Mouse (Mus musculus): Measurements from ENCODE around the gene Zbtb44. TPM values are rescaled to one million over a fixed set of nuclear protein-coding genes. Genes with fewer than 3 reads are reported as not detected.

Zbtb44 gene
- polyA plus RNA-seq, 1 experiment = 9.3 TPM

DNA sequence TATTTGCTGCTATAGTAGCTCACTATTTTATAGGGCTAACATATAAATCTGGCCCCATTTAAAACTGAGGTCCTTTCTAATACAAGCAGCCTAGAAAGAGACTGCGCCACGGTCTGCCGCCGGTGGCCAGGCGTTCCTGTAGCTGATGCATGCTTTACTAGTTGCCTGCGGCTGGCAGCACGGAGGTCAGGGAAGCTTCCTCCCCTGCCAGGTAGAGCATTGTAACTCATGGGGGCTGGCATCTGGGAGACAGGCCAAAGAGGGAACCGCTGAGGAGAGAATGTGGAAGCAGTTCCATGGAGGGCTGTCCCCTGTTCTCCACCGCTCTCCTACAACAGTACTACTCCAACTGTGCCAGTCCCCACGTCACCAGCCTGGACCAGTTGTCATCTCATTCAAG, 44.4 kb downstream of the Zbtb44 start:
- TF ChIP-seq POLR2A (IDR thresholded peaks at IDR 0.05; ENCODE audit: borderline replicate concordance, control insufficient read depth, low read depth, low read length) = no peak
- TF ChIP-seq CTCF (IDR thresholded peaks at IDR 0.05; ENCODE audit: control insufficient read depth, insufficient read depth, low read length) = no peak
- H3K4me3 ChIP-seq (replicated peaks; ENCODE audit: control insufficient read depth, low read depth, low read length) = no peak overlapping the region
- H3K4me1 ChIP-seq (ENCODE audit: control insufficient read depth, insufficient read depth, low read length) = no peaks in the 10 kb centered on the region
- WGBS = 91% methylated on average over 10 of the region's 10 CpGs
- no peak overlapping the region for H3K27ac ChIP-seq (ENCODE audit: control insufficient read depth, insufficient read depth, low read depth, low read length, poor library complexity)

GRCm38 (mm10) chr9:31080726-31081125, 50.3 kb downstream of the Zbtb44 start:
- no peaks in the 10 kb centered on the region for H3K4me1 ChIP-seq (ENCODE audit: control insufficient read depth, insufficient read depth, low read length)
- no peak overlapping the region for H3K4me3 ChIP-seq (replicated peaks; ENCODE audit: control insufficient read depth, low read depth, low read length)
- WGBS = 75% methylated on average over 6 of the region's 6 CpGs
- no peak for TF ChIP-seq CTCF (IDR thresholded peaks at IDR 0.05; ENCODE audit: control insufficient read depth, insufficient read depth, low read length)
- TF ChIP-seq POLR2A (IDR thresholded peaks at IDR 0.05; ENCODE audit: borderline replicate concordance, control insufficient read depth, low read depth, low read length) = no peak
- no peak overlapping the region for H3K27ac ChIP-seq (ENCODE audit: control insufficient read depth, insufficient read depth, low read depth, low read length, poor library complexity)

GRCm38 (mm10) chr9:31082054-31082666, 51.7 kb downstream of the Zbtb44 start:
- Histone ChIP-seq H3K4me3 (replicated peaks; ENCODE audit: control insufficient read depth, low read depth, low read length) (no peak overlapping the region), H3K4me1 (ENCODE audit: control insufficient read depth, insufficient read depth, low read length) (no peaks in the 10 kb centered on the region), H3K27ac (ENCODE audit: control insufficient read depth, insufficient read depth, low read depth, low read length, poor library complexity) (no peak overlapping the region)
- TF ChIP-seq CTCF (IDR thresholded peaks at IDR 0.05; ENCODE audit: control insufficient read depth, insufficient read depth, low read length) (peak; percentile 86), POLR2A (IDR thresholded peaks at IDR 0.05; ENCODE audit: borderline replicate concordance, control insufficient read depth, low read depth, low read length) (no peak)
- WGBS = 16% methylated on average over 15 of the region's 15 CpGs

- Histone ChIP-seq H3K27ac (ENCODE audit: control insufficient read depth, insufficient read depth, low read depth, low read length, poor library complexity) (no peak overlapping the region), H3K4me3 (replicated peaks; ENCODE audit: control insufficient read depth, low read depth, low read length) (no peak overlapping the region), H3K4me1 (ENCODE audit: control insufficient read depth, insufficient read depth, low read length) (no peaks in the 10 kb centered on the region)
- TF ChIP-seq POLR2A (IDR thresholded peaks at IDR 0.05; ENCODE audit: borderline replicate concordance, control insufficient read depth, low read depth, low read length) (no peak), CTCF (IDR thresholded peaks at IDR 0.05; ENCODE audit: control insufficient read depth, insufficient read depth, low read length) (no peak)
- 73% methylated on average over 6 of the region's 6 CpGs for WGBS
Observed at GRCm38 (mm10) chr9:31082771-31083170, 52.3 kb downstream of the Zbtb44 start.

DNA sequence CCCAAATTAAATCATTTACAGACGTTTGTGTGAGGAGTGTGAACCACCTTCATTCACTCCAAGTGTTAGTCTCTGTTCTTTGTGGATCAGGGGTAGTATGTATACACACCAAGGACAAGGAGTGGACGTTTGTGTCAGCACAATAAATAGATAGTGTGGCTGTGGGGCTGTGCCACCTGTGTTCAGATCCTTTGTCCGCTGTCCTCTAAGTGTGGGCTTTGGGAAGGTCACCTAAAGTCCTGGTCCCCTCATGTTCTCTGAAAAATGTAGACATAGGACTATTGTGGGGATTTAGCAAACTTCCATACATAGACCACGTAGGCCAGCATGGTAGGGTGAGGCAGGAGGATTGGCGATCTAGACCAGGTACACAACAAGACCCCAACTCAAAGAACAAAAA, 55.1 kb downstream of the Zbtb44 start:
- Histone ChIP-seq H3K4me3 (replicated peaks; ENCODE audit: control insufficient read depth, low read depth, low read length) (no peak overlapping the region), H3K27ac (ENCODE audit: control insufficient read depth, insufficient read depth, low read depth, low read length, poor library complexity) (no peak overlapping the region), H3K4me1 (ENCODE audit: control insufficient read depth, insufficient read depth, low read length) (no peaks in the 10 kb centered on the region)
- TF ChIP-seq POLR2A (IDR thresholded peaks at IDR 0.05; ENCODE audit: borderline replicate concordance, control insufficient read depth, low read depth, low read length) = no peak
- no peak for TF ChIP-seq CTCF (IDR thresholded peaks at IDR 0.05; ENCODE audit: control insufficient read depth, insufficient read depth, low read length)
- WGBS = 58% methylated on average over 5 of the region's 5 CpGs

DNA sequence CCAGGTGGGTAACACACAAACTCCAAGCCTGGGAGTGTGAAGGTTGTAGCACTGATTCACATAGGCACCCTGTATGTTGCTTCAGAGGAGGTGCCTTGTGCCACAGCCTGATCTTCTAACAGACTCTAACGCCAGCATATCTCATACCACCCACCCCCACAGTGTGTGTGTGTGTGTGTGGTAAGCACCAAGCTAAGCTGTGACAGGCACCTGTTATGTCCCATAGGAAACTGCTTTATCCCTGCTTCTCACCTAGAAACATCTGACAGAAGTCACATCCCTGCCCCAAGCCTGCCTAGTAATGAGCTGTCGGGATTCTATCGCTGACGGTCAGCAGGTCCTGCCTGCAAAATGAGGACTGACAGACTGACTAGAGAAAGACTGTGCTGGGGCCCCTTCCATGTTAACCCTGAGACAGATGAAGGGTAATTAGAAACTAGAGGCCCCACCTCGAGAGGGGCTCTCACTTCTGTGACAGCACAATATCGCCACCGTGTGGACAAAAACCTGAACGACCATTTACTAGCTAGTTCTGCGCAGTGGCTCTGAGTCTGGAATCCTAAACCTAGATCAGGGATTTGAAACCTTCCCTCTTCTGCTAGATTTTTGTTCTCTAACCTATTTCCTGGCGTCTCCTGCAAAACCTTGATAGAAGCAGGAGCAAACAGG, 55.8 kb downstream of the Zbtb44 start:
- H3K4me3 ChIP-seq (replicated peaks; ENCODE audit: control insufficient read depth, low read depth, low read length) = no peak overlapping the region
- WGBS = 27% methylated on average over 10 of the region's 10 CpGs
- no peak overlapping the region for H3K27ac ChIP-seq (ENCODE audit: control insufficient read depth, insufficient read depth, low read depth, low read length, poor library complexity)
- TF ChIP-seq POLR2A (IDR thresholded peaks at IDR 0.05; ENCODE audit: borderline replicate concordance, control insufficient read depth, low read depth, low read length) (no peak), CTCF (IDR thresholded peaks at IDR 0.05; ENCODE audit: control insufficient read depth, insufficient read depth, low read length) (peak; percentile 58)
- no peaks in the 10 kb centered on the region for H3K4me1 ChIP-seq (ENCODE audit: control insufficient read depth, insufficient read depth, low read length)

GRCm38 (mm10) chr9:31086754-31087145, 56.3 kb downstream of the Zbtb44 start:
- Histone ChIP-seq H3K4me1 (ENCODE audit: control insufficient read depth, insufficient read depth, low read length) (no peaks in the 10 kb centered on the region), H3K4me3 (replicated peaks; ENCODE audit: control insufficient read depth, low read depth, low read length) (no peak overlapping the region), H3K27ac (ENCODE audit: control insufficient read depth, insufficient read depth, low read depth, low read length, poor library complexity) (no peak overlapping the region)
- WGBS = 79% methylated on average over 7 of the region's 7 CpGs
- TF ChIP-seq POLR2A (IDR thresholded peaks at IDR 0.05; ENCODE audit: borderline replicate concordance, control insufficient read depth, low read depth, low read length) = no peak
- TF ChIP-seq CTCF (IDR thresholded peaks at IDR 0.05; ENCODE audit: control insufficient read depth, insufficient read depth, low read length) = no peak

DNA sequence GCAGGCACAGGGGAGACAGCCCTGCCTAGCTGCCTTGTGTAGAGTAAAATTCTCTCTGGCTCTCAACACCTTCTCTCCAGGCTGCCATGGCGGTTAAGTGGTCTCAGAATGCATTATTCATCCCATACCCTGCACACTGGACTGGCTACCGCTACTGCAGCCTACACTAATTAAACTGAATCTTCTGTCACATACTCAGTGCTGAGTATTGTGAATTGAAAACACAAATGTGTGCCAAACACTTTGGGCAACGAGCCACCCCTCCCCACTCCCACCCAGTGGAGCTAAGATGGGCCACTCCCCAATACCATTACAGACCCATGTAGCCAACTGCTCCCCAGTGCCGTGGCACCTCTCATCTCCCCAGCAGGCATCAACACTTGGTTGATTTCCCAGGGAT, 57.0 kb downstream of the Zbtb44 start:
- Histone ChIP-seq H3K27ac (ENCODE audit: control insufficient read depth, insufficient read depth, low read depth, low read length, poor library complexity) (no peak overlapping the region), H3K4me1 (ENCODE audit: control insufficient read depth, insufficient read depth, low read length) (no peaks in the 10 kb centered on the region), H3K4me3 (replicated peaks; ENCODE audit: control insufficient read depth, low read depth, low read length) (no peak overlapping the region)
- WGBS = 80% methylated on average over 4 of the region's 4 CpGs
- no peak for TF ChIP-seq CTCF (IDR thresholded peaks at IDR 0.05; ENCODE audit: control insufficient read depth, insufficient read depth, low read length)
- TF ChIP-seq POLR2A (IDR thresholded peaks at IDR 0.05; ENCODE audit: borderline replicate concordance, control insufficient read depth, low read depth, low read length) = no peak

All from bone marrow, adult 2 months (tissue).